Mouse (Mus musculus): ENCODE measurements around the gene Serpinb1a. TPM values are rescaled to one million over a fixed set of nuclear protein-coding genes. Genes with fewer than 3 reads are reported as not detected.

Serpinb1a gene
- polyA plus RNA-seq, 2 experiments: 8.0 to 32.4 TPM

- Histone ChIP-seq H3K4me3 (ENCODE audit: insufficient read depth in 1 of 2, low read depth in 2 of 2, low read length in 2 of 2) (no peak overlapping the region), H3K27ac (no peak overlapping the region), H3K36me3 (replicated peaks; ENCODE audit: control insufficient read depth, insufficient read depth, low read depth) (peaks cover 4% of the 10 kb centered on the region), H3K9ac (replicated peaks) (no peak overlapping the region), H3K9me3 (ENCODE audit: control insufficient read depth, low read length) (no peaks in the 10 kb centered on the region), H3K27me3 (ENCODE audit: control insufficient read depth, insufficient read depth, low read length) (no peaks in the 10 kb centered on the region), H3K4me2 (ENCODE audit: low read depth) (no peak overlapping the region), H3K4me1 (replicated peaks; ENCODE audit: control insufficient read depth in 2 of 2, insufficient read depth in 2 of 2, low read length in 1 of 2) (no peaks in the 10 kb centered on the region)
- DNase-seq (ENCODE audit: low read depth in 3 of 3, low spot score in 3 of 3): no peak
- ATAC-seq (ENCODE audit: insufficient read depth): no peak
- 54% methylated on average over 6 of the region's 6 CpGs for WGBS (ENCODE audit: insufficient replicate concordance)
- TF ChIP-seq EP300 (IDR thresholded peaks at IDR 0.05; ENCODE audit: low read depth) (no peak), CTCF (IDR thresholded peaks at IDR 0.05; ENCODE audit: low read depth) (no peak)
These were observed 26.3 kb downstream of the Serpinb1a start for GRCm38 (mm10) chr13:32824377-32825330.

GRCm38 (mm10) chr13:32823126-32823525, 27.9 kb downstream of the Serpinb1a start:
- ATAC-seq (ENCODE audit: insufficient read depth) (no peak), DNase-seq (ENCODE audit: low read depth in 3 of 3, low spot score in 3 of 3) (no peak)
- Histone ChIP-seq H3K4me3 (ENCODE audit: insufficient read depth in 1 of 2, low read depth in 2 of 2, low read length in 2 of 2) (no peak overlapping the region), H3K27me3 (ENCODE audit: control insufficient read depth, insufficient read depth, low read length) (no peaks in the 10 kb centered on the region), H3K36me3 (replicated peaks; ENCODE audit: control insufficient read depth, insufficient read depth, low read depth) (peaks cover 8% of the 10 kb centered on the region), H3K4me1 (replicated peaks; ENCODE audit: control insufficient read depth in 2 of 2, insufficient read depth in 2 of 2, low read length in 1 of 2) (no peaks in the 10 kb centered on the region), H3K4me2 (ENCODE audit: low read depth) (no peak overlapping the region), H3K9ac (replicated peaks) (no peak overlapping the region), H3K27ac (no peak overlapping the region), H3K9me3 (ENCODE audit: control insufficient read depth, low read length) (no peaks in the 10 kb centered on the region)
- TF ChIP-seq EP300 (IDR thresholded peaks at IDR 0.05; ENCODE audit: low read depth): no peak
- no peak for TF ChIP-seq CTCF (IDR thresholded peaks at IDR 0.05; ENCODE audit: low read depth)
- 71% methylated on average over 6 of the region's 6 CpGs for WGBS (ENCODE audit: insufficient replicate concordance)

- Histone ChIP-seq H3K9me3 (ENCODE audit: control insufficient read depth, low read length) (no peaks in the 10 kb centered on the region), H3K9ac (replicated peaks) (no peak overlapping the region), H3K36me3 (replicated peaks; ENCODE audit: control insufficient read depth, insufficient read depth, low read depth) (peaks cover 19% of the 10 kb centered on the region), H3K4me3 (ENCODE audit: insufficient read depth in 1 of 2, low read depth in 2 of 2, low read length in 2 of 2) (no peak overlapping the region), H3K27me3 (ENCODE audit: control insufficient read depth, insufficient read depth, low read length) (no peaks in the 10 kb centered on the region), H3K27ac (no peak overlapping the region), H3K4me2 (ENCODE audit: low read depth) (no peak overlapping the region), H3K4me1 (replicated peaks; ENCODE audit: control insufficient read depth in 2 of 2, insufficient read depth in 2 of 2, low read length in 1 of 2) (no peaks in the 10 kb centered on the region)
- WGBS (ENCODE audit: insufficient replicate concordance): 74% methylated on average over 4 of the region's 4 CpGs
- ATAC-seq (ENCODE audit: insufficient read depth) (no peak), DNase-seq (ENCODE audit: low read depth in 3 of 3, low spot score in 3 of 3) (no peak)
- TF ChIP-seq EP300 (IDR thresholded peaks at IDR 0.05; ENCODE audit: low read depth): no peak
- TF ChIP-seq CTCF (IDR thresholded peaks at IDR 0.05; ENCODE audit: low read depth): no peak
These were observed 29.3 kb downstream of the Serpinb1a start for GRCm38 (mm10) chr13:32821671-32822070.

- peaks cover 25% of the 10 kb centered on the region for H3K36me3 ChIP-seq (replicated peaks; ENCODE audit: control insufficient read depth, insufficient read depth, low read depth)
- 75% methylated on average over 5 of the region's 5 CpGs for WGBS (ENCODE audit: insufficient replicate concordance)
These were observed 31.1 kb downstream of the Serpinb1a start for GRCm38 (mm10) chr13:32819926-32820325.

GRCm38 (mm10) chr13:32819241-32819640, 31.7 kb downstream of the Serpinb1a start:
- DNase-seq (ENCODE audit: low read depth in 3 of 3, low spot score in 3 of 3) (no peak), ATAC-seq (ENCODE audit: insufficient read depth) (no peak)
- H3K27me3 ChIP-seq (ENCODE audit: control insufficient read depth, insufficient read depth, low read length): no peaks in the 10 kb centered on the region
- H3K9ac ChIP-seq (replicated peaks): no peak overlapping the region
- H3K4me3 ChIP-seq (ENCODE audit: insufficient read depth in 1 of 2, low read depth in 2 of 2, low read length in 2 of 2): no peak overlapping the region
- TF ChIP-seq EP300 (IDR thresholded peaks at IDR 0.05; ENCODE audit: low read depth) (no peak), CTCF (IDR thresholded peaks at IDR 0.05; ENCODE audit: low read depth) (no peak)
- H3K27ac ChIP-seq: no peak overlapping the region
- 70% methylated on average over 3 of the region's 3 CpGs for WGBS (ENCODE audit: insufficient replicate concordance)
- H3K4me1 ChIP-seq (replicated peaks; ENCODE audit: control insufficient read depth in 2 of 2, insufficient read depth in 2 of 2, low read length in 1 of 2): no peaks in the 10 kb centered on the region
- no peak overlapping the region for H3K4me2 ChIP-seq (ENCODE audit: low read depth)
- no peaks in the 10 kb centered on the region for H3K9me3 ChIP-seq (ENCODE audit: control insufficient read depth, low read length)
- H3K36me3 ChIP-seq (replicated peaks; ENCODE audit: control insufficient read depth, insufficient read depth, low read depth): peaks cover 25% of the 10 kb centered on the region

More at GRCm38 (mm10) chr13:32819926-32820325, 31.1 kb downstream of the Serpinb1a start:
- TF ChIP-seq EP300 (IDR thresholded peaks at IDR 0.05; ENCODE audit: low read depth) (no peak), CTCF (IDR thresholded peaks at IDR 0.05; ENCODE audit: low read depth) (no peak)
- no peaks in the 10 kb centered on the region for H3K4me1 ChIP-seq (replicated peaks; ENCODE audit: control insufficient read depth in 2 of 2, insufficient read depth in 2 of 2, low read length in 1 of 2)
- no peaks in the 10 kb centered on the region for H3K9me3 ChIP-seq (ENCODE audit: control insufficient read depth, low read length)
- no peak overlapping the region for H3K4me2 ChIP-seq (ENCODE audit: low read depth)
- H3K27ac ChIP-seq: no peak overlapping the region
- no peak overlapping the region for H3K4me3 ChIP-seq (ENCODE audit: insufficient read depth in 1 of 2, low read depth in 2 of 2, low read length in 2 of 2)
- DNase-seq (ENCODE audit: low read depth in 3 of 3, low spot score in 3 of 3) (no peak), ATAC-seq (ENCODE audit: insufficient read depth) (no peak)
- no peak overlapping the region for H3K9ac ChIP-seq (replicated peaks)
- H3K27me3 ChIP-seq (ENCODE audit: control insufficient read depth, insufficient read depth, low read length): no peaks in the 10 kb centered on the region
